Mouse (Mus musculus) heart, postnatal 0 days (tissue): ENCODE data around the gene Galnt17.

Experiments
- CTCF ChIP-seq: IDR thresholded peaks from 2 replicates; pipeline ENCODE4 v1.5.1; 2016; ENCODE audit warnings: antibody characterized with exemption, control low read depth, low read depth
- EP300 ChIP-seq: IDR thresholded peaks from 2 replicates; pipeline ENCODE4 v1.6.1; 2016; ENCODE audit warnings: antibody characterized with exemption, low read depth

DNA sequence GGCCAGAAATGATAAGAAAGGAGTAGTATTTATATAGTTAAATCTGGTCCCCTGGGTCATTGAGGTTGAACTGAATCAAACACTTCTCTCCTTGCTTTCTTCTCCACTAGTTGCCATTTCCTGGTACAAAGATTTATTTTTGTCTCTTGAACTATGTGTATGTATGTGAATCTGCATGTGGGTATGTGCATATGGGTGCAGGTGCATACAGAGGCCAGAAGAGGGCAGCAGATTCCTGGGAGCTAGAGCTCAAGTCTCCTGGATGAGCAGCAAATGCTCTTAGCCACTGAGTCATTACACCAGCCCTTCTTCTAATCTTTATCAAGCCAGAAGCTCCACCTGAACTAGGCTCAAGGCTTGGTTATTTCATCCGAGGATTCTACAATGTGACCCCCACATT is 201.1 kb downstream of the Galnt17 start:
- TF ChIP-seq CTCF (no peak), EP300 (no peak)
